Comparison of ENCODE assay signal across 10 mouse cellular contexts in genomic region chr11:113981732-113982503, GRCm38 (mm10).
DNase-seq lines count a peak whose midpoint lies in the region; ATAC-seq lines count a peak whose summit lies in the region.
"Had no signal": no experiment of that assay in that cellular context is flagged by ENCODE, and none has a peak within 500 bp of the region (broad histone marks: within the 10 kb centered on the region; RNA-seq: fewer than 3 reads in every experiment).

No protein-coding gene starts in this region.

- no peaks in the 10 kb centered on the region for H3K36me3 ChIP-seq in hindbrain, embryonic 10.5 days
- H3K36me3 ChIP-seq in neural tube, embryonic 12.5 days: no peaks in the 10 kb centered on the region

- 39% methylated on average over 7 of the region's 7 CpGs for WGBS in hindbrain, embryonic 10.5 days
- 12% methylated on average over 7 of the region's 7 CpGs for WGBS in neural tube, embryonic 12.5 days

- no peaks in the 10 kb centered on the region for H3K27me3 ChIP-seq in hindbrain, embryonic 10.5 days (ENCODE audit: insufficient read depth, poor library complexity, severe bottlenecking)
- no peaks in the 10 kb centered on the region for H3K27me3 ChIP-seq in neural tube, embryonic 12.5 days (replicated peaks)

- H3K27ac ChIP-seq in hindbrain, embryonic 10.5 days: peak overlapping the region; percentile 81
- H3K27ac ChIP-seq in neural tube, embryonic 12.5 days: peak overlapping the region; percentile 77
- H3K27ac ChIP-seq: macrophage had no signal

- intact Hi-C loops in left cerebral cortex, postnatal 14 days (cut with DNase I): no loop called here

- peak; percentile 38 for DNase-seq in adrenal gland, postnatal 10 days
- DNase-seq in adrenal gland, adult 8-10 months: no peak
- DNase-seq in left cerebral cortex, postnatal 14 days (ENCODE audit: low spot score in 2 of 2): peak; percentile 34 to 64
- DNase-seq in left cerebral cortex, adult 11 months (ENCODE audit: low spot score): no peak
- peak; percentile 67 for DNase-seq in hindbrain, embryonic 10.5 days (ENCODE audit: low spot score)
- no peak for DNase-seq in ovary, postnatal 14 days (ENCODE audit: low spot score)
- DNase-seq: kidney, adult 8-10 months had no signal

- no peaks in the 10 kb centered on the region for H3K9me3 ChIP-seq in hindbrain, embryonic 10.5 days
- H3K9me3 ChIP-seq in neural tube, embryonic 12.5 days: no peaks in the 10 kb centered on the region

- H3K4me3 ChIP-seq in hindbrain, embryonic 10.5 days: no peak overlapping the region
- H3K4me3 ChIP-seq in neural tube, embryonic 12.5 days: no peak overlapping the region

- H3K4me2 ChIP-seq in neural tube, embryonic 12.5 days (replicated peaks): peak overlapping the region; percentile 30

- peak; percentile 84 for ATAC-seq in neural tube, embryonic 12.5 days (ENCODE audit: low FRiP score, low read depth)
- no peak for ATAC-seq in granulocyte monocyte progenitor cell, adult 5-6 weeks (replicated peaks; ENCODE audit: poor library complexity, severe bottlenecking)

- H3K4me1 ChIP-seq in hindbrain, embryonic 10.5 days (replicated peaks): peaks cover 60% of the 10 kb centered on the region
- H3K4me1 ChIP-seq in neural tube, embryonic 12.5 days: peaks cover 53% of the 10 kb centered on the region

- no peak overlapping the region for H3K9ac ChIP-seq in neural tube, embryonic 12.5 days

Comparison
In these comparisons a context has a peak if more than half of its experiments do, and no peak if none do; other contexts are left out.
1. DNase-seq: peak in adrenal gland, postnatal 10 days (single experiment), left cerebral cortex, postnatal 14 days (2 of 2) and hindbrain, embryonic 10.5 days (single experiment); none in adrenal gland, adult 8-10 months (single experiment), left cerebral cortex, adult 11 months (single experiment) and ovary, postnatal 14 days (single experiment).